Mouse (Mus musculus) testis, adult 2 months (tissue): Measurements from ENCODE around the gene Vstm4.

Experiments
- CTCF ChIP-seq: fragments of 200-500 bp; IDR thresholded peaks from 2 replicates; pipeline ENCODE4 v1.5.1; 2012; ENCODE audit warnings: low read depth, mild to moderate bottlenecking, inconsistent platforms, low read length, moderate library complexity; ENCODE audit not compliant: control insufficient read depth, insufficient read depth, insufficient replicate concordance
- POLR2A ChIP-seq: fragments of 200-500 bp; IDR thresholded peaks from 2 replicates; pipeline ENCODE4 v1.6.1; 2012; ENCODE audit warnings: low read depth, mild to moderate bottlenecking, inconsistent platforms, low read length, moderate library complexity; ENCODE audit not compliant: control insufficient read depth

- TF ChIP-seq POLR2A = no peak
- TF ChIP-seq CTCF = no peak
Measured at GRCm38 (mm10) chr14:32858941-32859510, 2.5 kb downstream of the Vstm4 start.
